Mouse (Mus musculus): ENCODE results near the gene Scube1.

Gene Scube1

DNA sequence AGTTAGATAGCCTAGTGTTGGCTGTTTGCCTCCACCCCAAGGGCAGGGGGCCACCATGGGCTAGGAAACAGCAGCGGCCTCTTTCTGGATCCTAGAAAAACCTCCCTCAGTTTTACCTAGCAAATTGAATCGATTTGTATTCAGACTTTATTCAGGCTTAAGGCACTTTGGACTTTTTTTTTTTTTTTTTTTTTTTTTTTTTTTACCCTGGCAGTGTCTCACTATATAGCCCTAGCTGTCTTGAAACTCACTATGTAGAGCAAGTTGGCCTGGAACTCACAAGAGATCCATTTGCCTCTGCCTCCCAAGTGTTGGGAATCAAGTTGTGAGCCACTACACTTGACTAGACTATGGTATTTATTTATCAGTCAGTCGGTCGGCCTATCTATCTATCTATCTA lies 128.0 kb downstream of the Scube1 start:
- no peak for DNase-seq (ENCODE audit: low read depth in 1 of 2, low spot score in 2 of 2)

- no peak for DNase-seq (ENCODE audit: low read depth in 1 of 2, low spot score in 2 of 2)
Measured at GRCm38 (mm10) chr15:83595364-83595711, 129.5 kb downstream of the Scube1 start.

GRCm38 (mm10) chr15:83594513-83595363 lies 130.1 kb downstream of the Scube1 start, which contains the start of gene Ttll12:
Gene Ttll12, minus strand, starts transcription at chr15:83595157.
- DNase-seq (ENCODE audit: low read depth in 1 of 2, low spot score in 2 of 2), result peak; percentile 52 to 65

GRCm38 (mm10) chr15:83593702-83594512 lies 130.9 kb downstream of the Scube1 start:
- DNase-seq (ENCODE audit: low read depth in 1 of 2, low spot score in 2 of 2), result no peak

DNA sequence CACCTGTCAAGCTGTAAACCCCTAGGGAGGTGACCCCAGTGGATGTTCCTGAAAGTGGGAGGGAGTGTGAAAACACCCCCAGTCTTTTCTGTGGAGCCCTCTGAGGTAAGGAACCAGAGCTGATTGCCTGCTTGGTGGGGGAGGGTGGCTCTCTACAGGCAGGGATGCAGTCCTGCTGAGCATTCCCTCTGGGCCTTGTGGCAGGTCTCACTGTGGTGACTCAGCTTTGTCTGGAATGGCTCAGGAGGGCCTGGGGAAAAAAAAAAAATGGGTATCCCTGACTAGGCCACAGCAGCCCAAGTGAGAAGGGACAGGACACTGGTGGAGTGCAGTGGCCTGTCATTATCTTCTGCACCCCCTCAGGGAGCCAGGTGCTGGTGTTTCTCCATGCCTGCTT lies 131.6 kb downstream of the Scube1 start:
- DNase-seq (ENCODE audit: low read depth in 1 of 2, low spot score in 2 of 2), result no peak

GRCm38 (mm10) chr15:83592260-83593188 lies 132.3 kb downstream of the Scube1 start:
- no peak for DNase-seq (ENCODE audit: low read depth in 1 of 2, low spot score in 2 of 2)

DNA sequence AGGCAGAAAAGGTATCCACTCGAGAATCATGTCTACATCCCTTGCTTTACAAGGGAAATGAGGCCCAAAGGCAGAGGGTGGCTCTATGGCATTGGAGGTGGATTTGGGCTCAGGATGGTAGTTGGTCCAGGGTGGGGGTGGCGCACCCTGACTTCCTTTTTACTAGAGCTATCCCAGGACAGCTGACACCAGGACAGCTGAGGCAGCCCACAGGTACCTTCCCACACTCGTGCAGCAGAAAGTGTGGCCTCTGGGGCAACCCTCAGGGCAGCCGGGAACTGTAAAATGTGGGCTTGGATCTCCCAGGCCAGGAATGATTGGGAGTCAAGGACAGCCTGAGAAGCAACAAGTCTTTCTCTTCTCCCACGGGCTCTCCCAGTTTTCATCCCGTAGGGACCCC lies 133.1 kb downstream of the Scube1 start:
- no peak for DNase-seq (ENCODE audit: low read depth in 1 of 2, low spot score in 2 of 2)

DNA sequence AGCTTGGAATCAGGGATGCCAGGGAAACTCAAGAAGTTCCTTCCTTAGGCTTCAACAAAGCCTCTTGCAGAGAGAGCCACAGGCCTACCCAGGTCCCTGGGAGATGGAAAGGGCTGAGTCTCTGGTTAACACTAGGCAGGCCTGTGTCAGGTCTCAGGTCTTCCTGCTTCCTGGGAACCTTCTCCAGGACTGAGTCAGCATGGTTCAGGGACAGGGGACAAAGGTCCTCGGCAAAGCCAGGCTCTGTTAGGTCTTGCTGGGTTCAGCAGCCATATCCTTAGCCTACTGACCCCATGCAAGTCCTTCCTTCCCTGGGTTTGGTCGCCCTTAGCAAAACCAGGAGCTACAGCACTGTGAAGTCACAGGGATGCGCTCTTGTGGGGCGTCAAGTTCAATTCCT lies 134.0 kb downstream of the Scube1 start:
- no peak for DNase-seq (ENCODE audit: low read depth in 1 of 2, low spot score in 2 of 2)

DNA sequence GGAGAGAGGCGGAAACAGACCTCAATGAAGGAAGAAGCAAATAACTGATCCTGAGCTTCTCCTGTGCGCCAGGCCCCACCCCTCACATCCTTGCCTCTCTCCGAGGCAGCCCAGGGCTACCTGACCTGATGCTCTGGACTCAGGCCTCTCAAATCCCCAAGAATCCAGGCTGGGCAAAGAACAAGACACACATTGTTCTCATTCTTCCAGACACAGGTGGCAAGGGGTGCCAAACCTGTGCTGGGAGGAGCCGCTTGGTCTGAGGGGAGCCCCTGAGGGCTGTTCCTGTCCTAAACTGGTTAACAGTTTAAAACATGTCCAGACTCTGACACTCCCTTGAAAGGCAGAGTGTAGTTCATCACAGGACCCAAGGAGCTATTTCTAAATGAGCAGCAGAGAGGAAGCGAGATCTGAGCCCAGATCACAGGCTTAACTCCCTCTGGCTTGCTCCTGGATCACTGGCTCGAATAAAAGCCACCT lies 140.0 kb downstream of the Scube1 start:
- no peak for DNase-seq (ENCODE audit: low read depth in 1 of 2, low spot score in 2 of 2)

DNA sequence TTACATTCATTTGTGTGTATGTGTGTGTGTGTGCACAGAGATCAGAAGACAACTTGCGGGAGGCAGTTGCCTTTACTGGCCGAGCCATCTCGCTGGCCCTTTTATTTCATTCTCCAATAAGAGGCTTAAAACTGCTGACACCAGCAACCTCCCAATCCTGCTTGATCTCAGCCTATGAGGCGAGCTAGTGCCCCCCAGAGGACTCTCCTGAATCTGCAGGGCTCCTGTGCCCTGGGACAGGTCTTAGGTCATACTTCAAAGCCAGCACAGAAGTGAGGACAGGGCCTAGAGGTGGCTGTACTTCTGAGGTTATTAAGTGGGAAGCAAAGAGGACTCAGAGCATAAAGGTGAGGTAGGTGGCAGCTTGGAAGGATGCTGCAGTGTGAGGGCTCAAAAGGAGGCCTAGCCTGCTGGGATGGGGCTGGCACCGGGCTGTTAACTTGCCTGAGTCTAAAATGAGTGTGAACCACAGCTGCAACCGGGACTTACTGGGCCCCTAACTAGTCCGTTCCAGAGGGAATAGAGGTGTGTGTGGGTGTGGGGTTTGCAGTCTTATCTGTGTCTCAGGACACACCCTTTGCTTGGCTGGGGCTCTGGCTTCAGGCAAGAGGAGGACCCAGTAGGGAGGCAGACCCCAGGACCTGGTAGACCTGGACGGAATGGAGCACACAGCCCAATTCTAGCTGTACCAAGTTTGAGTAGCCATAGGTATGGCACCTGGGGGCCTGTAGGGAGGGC lies 141.2 kb downstream of the Scube1 start:
- DNase-seq (ENCODE audit: low read depth in 1 of 2, low spot score in 2 of 2), result no peak

GRCm38 (mm10) chr15:83582931-83583330 lies 141.9 kb downstream of the Scube1 start:
- DNase-seq (ENCODE audit: low read depth in 1 of 2, low spot score in 2 of 2), result no peak

- DNase-seq (ENCODE audit: low read depth in 1 of 2, low spot score in 2 of 2), result no peak
Measured at GRCm38 (mm10) chr15:83576651-83577050, 148.2 kb downstream of the Scube1 start.

DNA sequence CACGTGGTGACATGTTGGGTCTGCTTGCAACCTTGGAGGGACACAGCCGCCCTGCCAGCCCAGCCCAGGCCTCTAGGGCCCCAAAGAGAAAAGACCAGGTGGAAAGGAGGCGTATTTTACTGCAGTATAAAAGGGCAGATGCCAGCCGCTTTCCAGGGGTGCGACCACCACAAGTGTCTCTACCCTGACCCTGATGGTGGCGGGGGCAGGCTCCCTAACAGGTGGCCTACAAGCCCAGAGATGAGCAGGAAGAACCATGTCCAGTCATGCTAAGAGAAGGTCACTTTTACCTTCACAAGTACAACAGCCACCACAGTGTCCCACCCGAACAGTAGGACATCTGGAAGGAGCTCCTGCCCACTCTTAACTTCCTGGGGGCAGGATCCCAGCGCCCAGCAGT lies 149.3 kb downstream of the Scube1 start:
- DNase-seq (ENCODE audit: low read depth in 1 of 2, low spot score in 2 of 2), result no peak

DNA sequence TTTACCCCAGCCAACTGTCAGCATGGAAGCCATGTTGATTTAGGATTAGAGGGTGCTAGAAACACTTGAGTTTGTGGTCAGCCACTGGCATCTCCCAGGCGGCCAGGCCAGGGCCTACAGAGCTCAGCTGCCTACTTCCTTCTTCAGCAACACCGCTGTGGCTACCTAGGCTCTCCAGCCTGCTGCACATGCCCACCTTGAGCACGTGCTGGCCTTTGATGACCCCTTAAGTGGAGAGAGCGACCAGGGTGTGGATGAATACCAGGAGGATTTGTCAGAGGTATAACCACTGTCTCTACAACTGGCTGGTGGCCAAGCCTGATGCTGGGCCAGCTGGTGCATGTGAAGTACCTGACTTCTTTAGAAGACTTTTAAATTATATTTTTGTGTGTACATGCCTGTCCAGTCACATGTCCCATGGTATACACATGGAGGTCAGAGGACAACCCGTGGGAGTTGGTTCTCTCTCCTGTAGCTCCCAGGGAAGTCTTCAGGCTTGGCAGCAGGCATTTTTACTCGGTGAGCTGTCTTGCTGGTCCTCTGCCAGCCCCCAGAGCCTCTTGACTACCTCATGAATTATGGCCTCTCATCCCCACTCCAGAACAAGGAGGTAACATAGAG lies 150.0 kb downstream of the Scube1 start:
- DNase-seq (ENCODE audit: low read depth in 1 of 2, low spot score in 2 of 2), result no peak

DNA sequence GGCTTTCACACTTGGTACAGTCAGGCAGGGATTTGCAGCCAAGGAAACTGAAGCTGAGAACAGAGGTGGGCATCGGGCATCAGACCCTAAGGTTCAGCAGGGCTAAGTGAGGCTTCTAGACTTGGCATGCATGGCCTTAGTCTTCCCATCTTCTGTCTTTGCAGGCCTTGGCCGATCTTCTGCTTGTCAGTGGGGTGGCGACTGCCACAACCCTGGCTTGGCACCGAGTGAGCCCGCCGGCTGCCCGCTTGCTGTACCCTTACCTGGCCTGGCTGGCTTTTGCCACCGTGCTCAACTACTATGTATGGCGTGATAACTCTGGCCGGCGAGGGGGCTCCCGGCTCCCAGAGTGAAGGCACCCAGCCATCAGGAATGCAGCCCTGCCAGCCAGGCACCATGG lies 151.2 kb downstream of the Scube1 start:
- no peak for DNase-seq (ENCODE audit: low read depth in 1 of 2, low spot score in 2 of 2)

DNA sequence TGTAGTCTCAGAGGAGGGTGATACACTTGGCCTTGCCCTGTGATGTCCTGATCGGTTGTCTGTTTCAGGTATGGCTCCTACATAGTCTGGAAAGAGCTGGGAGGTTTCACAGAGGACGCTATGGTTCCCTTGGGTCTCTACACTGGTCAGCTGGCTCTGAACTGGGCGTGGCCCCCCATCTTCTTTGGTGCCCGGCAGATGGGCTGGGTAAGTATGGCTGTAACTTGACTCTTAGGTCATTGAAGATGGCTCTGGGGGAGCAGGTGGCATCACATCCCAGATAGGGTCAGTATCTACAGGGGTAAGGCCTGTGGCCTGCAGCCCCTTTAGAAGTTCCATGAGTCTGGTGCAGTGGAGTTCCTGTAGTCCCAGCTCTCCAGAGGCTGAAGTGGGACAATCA lies 152.7 kb downstream of the Scube1 start:
- no peak for DNase-seq (ENCODE audit: low read depth in 1 of 2, low spot score in 2 of 2)

DNA sequence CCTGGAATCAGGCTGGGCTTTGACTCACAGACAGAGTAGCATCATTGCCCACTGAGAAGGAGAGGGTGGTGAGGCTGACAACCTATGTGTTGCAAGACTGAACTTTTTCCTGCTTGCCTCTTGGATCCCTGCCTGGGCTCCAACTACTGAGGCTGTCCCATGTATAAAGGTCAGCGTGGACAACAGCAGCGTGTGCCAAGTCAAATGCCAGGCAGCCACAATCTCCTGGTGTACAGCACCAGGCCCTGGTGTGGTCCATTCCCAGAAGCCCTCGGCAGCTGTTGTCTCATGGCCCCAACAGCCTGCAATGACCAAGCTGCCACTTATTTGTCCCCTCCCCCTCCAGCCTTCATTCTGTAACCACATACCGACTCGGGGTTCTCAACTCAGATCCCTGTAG lies 153.2 kb downstream of the Scube1 start:
- DNase-seq (ENCODE audit: low read depth in 1 of 2, low spot score in 2 of 2), result no peak

DNA sequence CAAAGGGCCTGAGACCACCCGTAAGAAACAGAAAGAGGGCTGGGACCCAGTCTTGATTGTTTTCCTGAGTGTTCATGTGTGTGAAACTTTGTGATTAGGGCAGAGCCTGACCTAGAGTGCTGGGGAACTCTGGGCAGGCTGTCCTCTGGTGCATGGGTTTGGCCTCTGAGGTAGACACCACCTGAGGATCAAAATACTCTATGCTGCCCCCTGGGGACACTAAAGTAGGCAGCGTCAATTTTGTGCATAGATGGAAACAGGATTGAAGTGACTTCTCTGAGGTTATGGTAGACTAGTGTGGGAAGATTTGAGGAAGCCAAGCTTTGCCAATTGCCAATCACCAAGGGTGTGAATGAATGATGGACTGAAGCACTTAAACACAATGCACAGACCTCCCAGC lies 154.2 kb downstream of the Scube1 start:
- DNase-seq (ENCODE audit: low read depth in 1 of 2, low spot score in 2 of 2), result no peak

DNA sequence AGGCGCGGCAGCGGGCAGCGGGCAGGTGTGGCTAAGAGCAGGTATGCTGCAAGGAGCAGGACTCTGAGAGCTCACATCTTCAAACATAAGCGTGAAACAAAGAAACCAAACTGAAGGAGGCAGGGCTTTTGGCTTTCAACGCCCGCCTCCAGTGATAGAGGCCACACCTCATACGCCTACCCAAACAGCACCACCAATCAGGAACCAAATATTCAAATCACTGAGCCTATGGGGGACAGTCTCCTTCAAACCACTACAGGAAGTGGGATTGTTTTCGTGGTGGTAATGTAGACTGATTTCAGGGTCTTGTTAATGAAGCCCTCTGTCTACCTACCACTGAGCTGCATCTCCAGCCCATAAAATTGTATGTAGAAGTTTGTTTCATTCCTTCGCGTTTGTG lies 155.1 kb downstream of the Scube1 start:
- DNase-seq (ENCODE audit: low read depth in 1 of 2, low spot score in 2 of 2), result no peak

DNA sequence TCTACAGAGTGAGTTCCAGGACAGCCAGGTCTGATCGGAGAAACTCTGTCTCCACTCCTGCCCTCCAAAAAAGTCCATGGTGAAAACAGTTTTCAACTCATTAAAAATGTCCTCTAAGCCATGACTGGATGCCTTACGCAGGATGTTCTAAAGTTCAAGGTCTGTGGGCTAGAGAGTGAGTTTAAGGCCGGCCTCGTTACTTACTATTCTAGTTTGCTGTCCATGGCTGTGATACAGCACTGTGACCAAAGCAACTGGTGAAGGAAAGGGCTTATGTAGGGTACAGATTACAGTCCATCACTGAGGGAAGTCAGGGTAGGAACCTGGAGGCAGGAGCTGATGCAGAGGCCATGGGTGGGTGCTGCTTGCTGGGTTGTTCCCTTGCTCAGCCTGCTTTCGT lies 156.3 kb downstream of the Scube1 start:
- DNase-seq (ENCODE audit: low read depth in 1 of 2, low spot score in 2 of 2), result no peak
